Mouse (Mus musculus): ENCODE measurements around the gene Tut1. TPM values are rescaled to one million over a fixed set of nuclear protein-coding genes. Genes with fewer than 3 reads are reported as not detected.

Gene Tut1
- total and polyA plus RNA-seq, 3 experiments: 54.6 to 68.2 TPM; not detected in 1

DNA sequence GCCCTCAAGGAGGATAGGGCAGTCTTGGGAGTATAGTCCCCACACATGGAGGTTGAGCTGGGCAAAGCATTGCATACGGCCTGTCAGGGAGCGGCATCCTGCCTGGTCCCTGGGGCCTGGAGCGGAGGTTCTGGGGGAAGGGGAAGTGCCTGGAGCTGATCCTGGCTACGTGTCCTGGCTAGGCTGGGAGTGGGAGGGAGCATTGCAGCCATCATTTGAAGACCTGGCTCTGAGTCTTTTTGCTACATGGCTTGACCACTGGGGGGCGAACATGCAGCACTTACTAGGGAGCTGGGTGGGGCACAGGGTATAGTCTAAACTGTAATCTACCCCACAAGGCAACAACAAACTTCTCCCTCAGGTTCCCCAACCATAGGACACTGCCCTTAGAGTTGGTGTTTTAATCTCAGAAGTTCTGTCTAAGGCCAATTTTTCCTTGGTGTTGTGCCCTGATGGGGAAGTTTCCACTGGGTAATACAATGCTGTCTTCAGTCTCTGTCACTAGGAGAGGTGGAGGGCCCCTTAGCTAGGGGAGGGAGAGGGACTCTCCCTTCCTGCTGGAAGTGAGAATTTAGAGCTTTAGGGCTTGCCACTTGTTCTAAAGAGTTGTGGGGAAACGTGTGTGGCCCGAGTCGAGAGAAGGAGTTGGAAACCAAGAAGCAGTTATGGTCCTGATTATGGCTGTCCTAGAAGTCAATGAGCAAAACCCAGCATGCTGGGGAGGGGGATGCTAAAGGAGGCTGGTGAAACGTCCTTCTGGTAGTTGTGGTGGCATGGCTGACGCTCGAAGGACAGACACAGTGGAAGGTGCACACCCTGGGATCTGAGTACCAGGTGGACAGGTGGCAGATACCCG lies 39.4 kb downstream of the Tut1 start (continued):
- TF ChIP-seq CTCF (IDR thresholded peaks at IDR 0.05 in 2 of 3, conservative IDR thresholded peaks at IDR 0.05 in 1 of 3; ENCODE audit: control insufficient read depth in 1 of 3, insufficient read depth in 1 of 3, low read depth in 2 of 3, low read length in 3 of 3, poor library complexity in 1 of 3, severe bottlenecking in 1 of 3): peak; percentile 84 to 98 (median 91)
- TF ChIP-seq MXI1 (IDR thresholded peaks at IDR 0.05; ENCODE audit: low read depth, low read length): 0 out of 2 replicates have a peak, but pooled peaks have one; percentile 21

- no peak overlapping the region for H3K4me3 ChIP-seq (ENCODE audit: control insufficient read depth in 1 of 2, insufficient read depth in 1 of 2, low read depth in 2 of 2, low read length in 2 of 2)
These were observed 39.9 kb downstream of the Tut1 start for GRCm38 (mm10) chr19:8993625-8993912.

GRCm38 (mm10) chr19:8994813-8995607 lies 41.4 kb downstream of the Tut1 start:
- TF ChIP-seq SIN3A (IDR thresholded peaks at IDR 0.05; ENCODE audit: low read length) (no peak), E2F4 (IDR thresholded peaks at IDR 0.05; ENCODE audit: borderline replicate concordance, low read depth, low read length) (no peak), SMC3 (IDR thresholded peaks at IDR 0.05; ENCODE audit: low read depth, low read length) (no peak), NELFE (IDR thresholded peaks at IDR 0.05; ENCODE audit: low read depth, low read length) (no peak), HCFC1 (IDR thresholded peaks at IDR 0.05; ENCODE audit: low read depth, low read length) (no peak), TAL1 (IDR thresholded peaks at IDR 0.05; ENCODE audit: low read length) (no peak), KAT2A (conservative IDR thresholded peaks at IDR 0.05; ENCODE audit: low read depth, low read length) (no peak), TCF12 (IDR thresholded peaks at IDR 0.05; ENCODE audit: low read depth, low read length) (no peak), MYC (IDR thresholded peaks at IDR 0.05; ENCODE audit: low read depth, low read length) (no peak), ETS1 (IDR thresholded peaks at IDR 0.05; ENCODE audit: low read depth, low read length) (no peak), MYB (IDR thresholded peaks at IDR 0.05; ENCODE audit: low read depth, low read length) (no peak), RCOR1 (IDR thresholded peaks at IDR 0.05; ENCODE audit: low read depth, low read length) (no peak), MEF2A (IDR thresholded peaks at IDR 0.05; ENCODE audit: extremely low read depth, insufficient replicate concordance, low read depth, low read length, poor library complexity, severe bottlenecking) (no peak), POLR2AphosphoS5 (IDR thresholded peaks at IDR 0.05; ENCODE audit: borderline replicate concordance, low read depth, low read length) (no peak), NRF1 (IDR thresholded peaks at IDR 0.05; ENCODE audit: insufficient read depth, low read depth, low read length, poor library complexity, severe bottlenecking) (no peak), MAZ (IDR thresholded peaks at IDR 0.05; ENCODE audit: low read depth, low read length) (no peak), POLR2A (IDR thresholded peaks at IDR 0.05; ENCODE audit: control insufficient read depth in 1 of 2, insufficient read depth in 1 of 2, low read depth in 1 of 2, low read length in 2 of 2, poor library complexity in 1 of 2) (no peak), EP300 (IDR thresholded peaks at IDR 0.05; ENCODE audit: low read depth in 1 of 2, low read length in 2 of 2) (no peak), ZNF384 (IDR thresholded peaks at IDR 0.05; ENCODE audit: low read depth, low read length) (no peak), ZC3H11A (IDR thresholded peaks at IDR 0.05; ENCODE audit: low read depth, low read length) (no peak)
- Histone ChIP-seq H3K4me3 (ENCODE audit: control insufficient read depth in 1 of 2, insufficient read depth in 1 of 2, low read depth in 2 of 2, low read length in 2 of 2) (no peak overlapping the region), H3K27ac (ENCODE audit: control insufficient read depth, low read depth, low read length) (no peak overlapping the region), H3K9me3 (replicated peaks; ENCODE audit: insufficient read depth, low read length) (no peaks in the 10 kb centered on the region), H3K27me3 (ENCODE audit: control insufficient read depth in 1 of 2, insufficient read depth in 2 of 2, low read length in 2 of 2) (no peaks in the 10 kb centered on the region), H3K4me1 (ENCODE audit: control insufficient read depth in 1 of 2, insufficient read depth in 2 of 2, low read length in 2 of 2) (peaks cover 9 to 33% of the 10 kb centered on the region in 2 experiments), H3K79me2 (ENCODE audit: control insufficient read depth, insufficient read depth, low read length, poor library complexity) (no peaks in the 10 kb centered on the region), H3K36me3 (ENCODE audit: control insufficient read depth in 1 of 2, insufficient read depth in 2 of 2, low read length in 2 of 2) (peaks cover 0 to 17% of the 10 kb centered on the region in 2 experiments; a peak in 2 of 4 replicates), H3K9ac (ENCODE audit: control insufficient read depth, low read depth, low read length, poor library complexity, severe bottlenecking) (no peak overlapping the region)
- no peak for DNase-seq (ENCODE audit: low read depth, low spot score)

More at GRCm38 (mm10) chr19:8993625-8993912, 39.9 kb downstream of the Tut1 start:
- no peaks in the 10 kb centered on the region for H3K79me2 ChIP-seq (ENCODE audit: control insufficient read depth, insufficient read depth, low read length, poor library complexity)
- H3K4me1 ChIP-seq (ENCODE audit: control insufficient read depth in 1 of 2, insufficient read depth in 2 of 2, low read length in 2 of 2): peaks cover 9 to 27% of the 10 kb centered on the region in 2 experiments
- TF ChIP-seq POLR2AphosphoS2 (IDR thresholded peaks at IDR 0.05; ENCODE audit: low read length) (no peak), MEF2A (IDR thresholded peaks at IDR 0.05; ENCODE audit: extremely low read depth, insufficient replicate concordance, low read depth, low read length, poor library complexity, severe bottlenecking) (no peak), POLR2A (IDR thresholded peaks at IDR 0.05; ENCODE audit: control insufficient read depth in 1 of 2, insufficient read depth in 1 of 2, low read depth in 1 of 2, low read length in 2 of 2, poor library complexity in 1 of 2) (no peak), SMC3 (IDR thresholded peaks at IDR 0.05; ENCODE audit: low read depth, low read length) (no peak), NRF1 (IDR thresholded peaks at IDR 0.05; ENCODE audit: insufficient read depth, low read depth, low read length, poor library complexity, severe bottlenecking) (no peak), MAX (IDR thresholded peaks at IDR 0.05; ENCODE audit: low read length) (no peak), JUND (IDR thresholded peaks at IDR 0.05; ENCODE audit: low read depth, low read length) (no peak)
- H3K9me3 ChIP-seq (replicated peaks; ENCODE audit: insufficient read depth, low read length): no peaks in the 10 kb centered on the region
- H3K27ac ChIP-seq (ENCODE audit: control insufficient read depth, low read depth, low read length): no peak overlapping the region
- peaks cover 0 to 16% of the 10 kb centered on the region in 2 experiments; a peak in 2 of 4 replicates for H3K36me3 ChIP-seq (ENCODE audit: control insufficient read depth in 1 of 2, insufficient read depth in 2 of 2, low read length in 2 of 2)
- no peaks in the 10 kb centered on the region; a peak in 1 of 4 replicates for H3K27me3 ChIP-seq (ENCODE audit: control insufficient read depth in 1 of 2, insufficient read depth in 2 of 2, low read length in 2 of 2)
- no peak for DNase-seq (ENCODE audit: low read depth, low spot score)
- no peak overlapping the region for H3K9ac ChIP-seq (ENCODE audit: control insufficient read depth, low read depth, low read length, poor library complexity, severe bottlenecking)

Measured in MEL (cell line).